Mouse (Mus musculus) left cerebral cortex, postnatal 4 days (tissue): ENCODE data around the gene Nup133. TPM values are rescaled to one million over a fixed set of nuclear protein-coding genes. Genes with fewer than 3 reads are reported as not detected.

Experiments used
- DNase-seq: peaks from one replicate; pipeline ENCODE4 v3.0.0-alpha.2; 2022
- intact Hi-C: fragments of 180-260 bp; cut with DNase I; formaldehyde crosslinking; loops from one replicate; pipeline ENCODE4 v1.15.1; 2025
- total RNA-seq, 2 experiments: library from RNA; stranded (reverse); gene quantifications; 2 replicates each; pipeline ENCODE4 v1.2.3; 2021

Nup133 gene
- total RNA-seq, 2 experiments from 2014 or later: 27.6 to 28.9 TPM

DNA sequence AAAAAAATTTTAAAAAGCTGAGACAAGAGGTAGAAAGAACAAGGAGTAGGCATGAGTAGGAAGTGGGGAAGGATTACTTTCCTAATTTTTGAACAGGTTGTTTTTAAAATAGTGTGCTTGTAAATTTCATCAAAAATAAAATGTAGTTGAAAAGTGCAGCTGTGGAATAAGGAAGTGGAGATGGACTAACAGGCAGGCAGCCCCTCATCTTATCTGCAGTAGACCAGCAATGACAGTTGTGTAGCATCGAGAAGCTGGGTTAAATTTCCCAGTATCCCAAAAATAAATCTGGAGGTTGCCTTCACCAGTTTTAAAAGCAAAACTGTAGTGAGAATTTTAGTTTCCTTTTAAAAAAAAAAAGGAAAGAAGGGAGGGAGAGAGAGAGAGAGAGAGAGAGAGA, 94.8 kb downstream of the Nup133 start:
- no peak for DNase-seq
- intact Hi-C loops: no loop called here

GRCm38 (mm10) chr8:123851590-123851989, 97.5 kb downstream of the Nup133 start:
- DNase-seq: no peak
- intact Hi-C loops: no loop called here

DNA sequence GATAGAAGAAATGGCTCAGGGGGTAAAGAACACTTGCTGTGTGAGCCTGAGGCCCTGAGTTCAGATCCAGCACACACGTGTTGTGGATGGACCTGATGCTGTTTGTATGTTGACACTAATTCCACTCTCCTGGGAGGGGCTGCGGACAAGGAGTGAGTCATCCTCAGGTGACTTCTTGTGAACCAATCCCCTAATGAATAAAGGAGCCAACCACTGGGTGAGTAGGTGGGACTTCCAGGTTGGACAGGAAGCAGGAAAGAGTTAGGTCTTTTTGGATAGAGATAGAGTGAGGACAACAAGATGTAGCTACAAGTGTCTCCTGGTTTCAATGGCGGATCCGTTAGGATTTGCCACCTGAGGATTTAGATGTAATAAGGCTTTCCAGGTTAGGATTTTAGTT, 99.7 kb downstream of the Nup133 start:
- intact Hi-C loops: loop anchor here (5.0 kb wide), 1 partner anchor 38 kb away; no protein-coding TSS in a partner anchor
- no peak for DNase-seq

- intact Hi-C loops: loop anchor here (5.0 kb wide), 1 partner anchor 40 kb away; no protein-coding TSS in a partner anchor
- DNase-seq: no peak
Observed at GRCm38 (mm10) chr8:123847546-123847945, 101.5 kb downstream of the Nup133 start.

Other genes starting within 250 kb of the Nup133 start
- gene Rab4a, start 143.3 kb downstream of the Nup133 start, total RNA-seq: 10 to 100 TPM; 61.7 to 68.4 TPM
- 10 to 100 TPM; 21.5 to 25.8 TPM for gene Ccsap, start 89.1 kb downstream of the Nup133 start, total RNA-seq
- 1 to 10 TPM; 5.5 to 7.1 TPM for gene Acta1, start 54.5 kb downstream of the Nup133 start, total RNA-seq
- 10 to 100 TPM; 22.7 to 23.0 TPM for gene Abcb10, start 33.9 kb upstream of the Nup133 start, total RNA-seq
- 10 to 100 TPM; 27.8 to 29.4 TPM for gene Taf5l, start 72.1 kb upstream of the Nup133 start, total RNA-seq
- gene Urb2, start 72.2 kb upstream of the Nup133 start, total RNA-seq: 10 to 100 TPM; 14.9 to 16.2 TPM